Mouse (Mus musculus): ENCODE measurements around the gene Dapk1.

DNA sequence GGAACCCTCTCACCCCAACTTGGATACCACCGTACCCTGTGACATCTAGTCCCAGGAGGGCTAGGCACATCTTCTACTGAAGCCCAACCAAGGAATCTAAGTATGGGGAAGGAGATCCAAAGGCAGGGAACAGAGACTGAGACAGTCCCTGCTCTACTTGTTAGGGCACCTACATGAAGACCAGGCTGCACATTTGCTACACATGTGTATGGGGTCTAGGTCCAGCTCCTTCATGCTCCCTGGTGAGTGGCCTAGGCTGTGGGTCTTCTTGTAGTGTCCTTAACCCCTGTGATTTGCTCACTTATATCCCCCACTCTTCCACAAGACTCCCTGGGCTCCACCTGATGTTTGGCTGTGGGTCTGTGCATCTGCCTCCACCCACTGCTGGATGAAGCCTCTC lies 187.7 kb downstream of the Dapk1 start:
- TF ChIP-seq TAL1 (IDR thresholded peaks at IDR 0.05; ENCODE audit: low read length) (no peak), GATA1 (IDR thresholded peaks at IDR 0.05; ENCODE audit: low read length) (no peak)

Data from erythroblast, embryonic 14.5 days (primary cell).